Mouse (Mus musculus) MEL (cell line): ENCODE data around the gene Clip3. TPM values are rescaled to one million over a fixed set of nuclear protein-coding genes. Genes with fewer than 3 reads are reported as not detected.

ENCODE experiments used
- DNase-seq: peaks from one replicate; pipeline ENCODE4 v3.0.0; 2011; ENCODE audit warnings: low read depth, low spot score
- H3K27ac ChIP-seq: 2 replicates; pipeline ENCODE4 v1.5.1; 2012; ENCODE audit warnings: low read depth, mild to moderate bottlenecking, control low read depth, low read length, moderate library complexity; ENCODE audit not compliant: control insufficient read depth
- H3K27me3 ChIP-seq, 2 experiments: fragments of 150-350 bp in 1 of 2; sonication (generic) in 1 of 2; 2 replicates each; pipeline ENCODE4 v1.6.1; 2012; ENCODE audit warnings: low read length in 2 of 2, mild to moderate bottlenecking in 2 of 2, improper control_type of control experiment in 1 of 2, moderate library complexity in 1 of 2; ENCODE audit not compliant: insufficient read depth in 2 of 2, control insufficient read depth in 1 of 2
- H3K36me3 ChIP-seq, 2 experiments: 2 replicates each; pipeline ENCODE4 v1.6.1; 2012 to 2014; ENCODE audit warnings: low read length in 2 of 2, improper control_type of control experiment in 1 of 2, inconsistent platforms in 1 of 2, mild to moderate bottlenecking in 1 of 2; ENCODE audit not compliant: insufficient read depth in 2 of 2, control insufficient read depth in 1 of 2
- H3K4me1 ChIP-seq, 2 experiments: fragments of 150-350 bp in 1 of 2; sonication (generic) in 1 of 2; 2 replicates each; pipeline ENCODE4 v1.6.1; 2012; ENCODE audit warnings: low read length in 2 of 2, improper control_type of control experiment in 1 of 2, mild to moderate bottlenecking in 1 of 2; ENCODE audit not compliant: insufficient read depth in 2 of 2, control insufficient read depth in 1 of 2
- H3K4me3 ChIP-seq, 2 experiments: fragments of 150-350 bp in 1 of 2; sonication (generic) in 1 of 2; 2 replicates each; pipeline ENCODE4 v1.5.1; 2012; ENCODE audit warnings: low read depth in 2 of 2, low read length in 2 of 2, mild to moderate bottlenecking in 2 of 2, moderate library complexity in 2 of 2, control low read depth in 1 of 2, improper control_type of control experiment in 1 of 2; ENCODE audit not compliant: control insufficient read depth in 1 of 2, insufficient read depth in 1 of 2
- H3K79me2 ChIP-seq: 2 replicates; pipeline ENCODE4 v1.6.1; 2012; ENCODE audit warnings: mild to moderate bottlenecking, low read length, moderate library complexity; ENCODE audit not compliant: control insufficient read depth, poor library complexity, insufficient read depth
- H3K9ac ChIP-seq: 2 replicates; pipeline ENCODE4 v1.6.1; 2012; ENCODE audit warnings: low read depth, mild to moderate bottlenecking, control low read depth, low read length, moderate library complexity; ENCODE audit not compliant: control insufficient read depth, poor library complexity, severe bottlenecking
- H3K9me3 ChIP-seq: fragments of 150-350 bp; sonication (generic); replicated peaks from 2 replicates; pipeline ENCODE4 v1.6.1; 2012; ENCODE audit warnings: mild to moderate bottlenecking, low read length, improper control_type of control experiment, moderate library complexity; ENCODE audit not compliant: insufficient read depth
- BHLHE40 ChIP-seq: IDR thresholded peaks from 2 replicates; pipeline ENCODE4 v1.6.1; 2012; ENCODE audit warnings: low read depth, mild to moderate bottlenecking, inconsistent platforms, low read length, improper control_type of control experiment, borderline replicate concordance
- CHD1 ChIP-seq: IDR thresholded peaks from 2 replicates; pipeline ENCODE4 v1.6.1; 2012; ENCODE audit warnings: low read depth, mild to moderate bottlenecking, inconsistent platforms, low read length, improper control_type of control experiment
- CTCF ChIP-seq, 3 experiments: IDR thresholded peaks in 2 of 3; conservative IDR thresholded peaks in 1 of 3; 2 replicates each; pipeline ENCODE4 v1.5.1; 2011 to 2012; ENCODE audit warnings: low read length in 3 of 3, low read depth in 2 of 3, mild to moderate bottlenecking in 2 of 3, improper control_type of control experiment in 1 of 3, inconsistent platforms in 1 of 3, mixed read lengths in 1 of 3, moderate library complexity in 1 of 3; ENCODE audit not compliant: control insufficient read depth in 1 of 3, insufficient read depth in 1 of 3, poor library complexity in 1 of 3, severe bottlenecking in 1 of 3
- E2F4 ChIP-seq: IDR thresholded peaks from 2 replicates; pipeline ENCODE4 v1.6.1; 2011; ENCODE audit warnings: low read depth, low read length, improper control_type of control experiment, borderline replicate concordance
- EP300 ChIP-seq, 2 experiments: IDR thresholded peaks; 2 replicates each; pipeline ENCODE4 v1.6.1; 2011; ENCODE audit warnings: improper control_type of control experiment in 2 of 2, low read length in 2 of 2, low read depth in 1 of 2, mild to moderate bottlenecking in 1 of 2
- JUND ChIP-seq: IDR thresholded peaks from 2 replicates; pipeline ENCODE4 v1.6.1; 2011; ENCODE audit warnings: low read depth, mild to moderate bottlenecking, improper control_type of control experiment, low read length
- KAT2A ChIP-seq: conservative IDR thresholded peaks from 2 replicates; pipeline ENCODE4 v1.6.1; 2012; ENCODE audit warnings: low read depth, low read length, improper control_type of control experiment, inconsistent platforms
- MAFK ChIP-seq: IDR thresholded peaks from 2 replicates; pipeline ENCODE4 v1.6.1; 2011; ENCODE audit warnings: low read depth, mild to moderate bottlenecking, low read length, improper control_type of control experiment, borderline replicate concordance
- MAX ChIP-seq: IDR thresholded peaks from 2 replicates; pipeline ENCODE4 v1.6.1; 2011; ENCODE audit warnings: low read length, improper control_type of control experiment
- MAZ ChIP-seq: IDR thresholded peaks from 2 replicates; pipeline ENCODE4 v1.6.1; 2012; ENCODE audit warnings: low read depth, mild to moderate bottlenecking, inconsistent platforms, low read length, improper control_type of control experiment
- MXI1 ChIP-seq: IDR thresholded peaks from 2 replicates; pipeline ENCODE4 v1.6.1; 2011; ENCODE audit warnings: mild to moderate bottlenecking, low read depth, low read length, improper control_type of control experiment
- MYB ChIP-seq: IDR thresholded peaks from 2 replicates; pipeline ENCODE4 v1.6.1; 2011; ENCODE audit warnings: mild to moderate bottlenecking, low read depth, low read length, improper control_type of control experiment
- MYC ChIP-seq: IDR thresholded peaks from 2 replicates; pipeline ENCODE4 v1.6.1; 2011; ENCODE audit warnings: low read depth, mild to moderate bottlenecking, low read length, improper control_type of control experiment, moderate library complexity
- NRF1 ChIP-seq: IDR thresholded peaks from 2 replicates; pipeline ENCODE4 v1.6.1; 2014; ENCODE audit warnings: low read depth, mild to moderate bottlenecking, inconsistent platforms, low read length, improper control_type of control experiment, moderate library complexity; ENCODE audit not compliant: poor library complexity, insufficient read depth, severe bottlenecking
- RAD21 ChIP-seq: IDR thresholded peaks from 2 replicates; pipeline ENCODE4 v1.6.1; 2011; ENCODE audit warnings: mild to moderate bottlenecking, low read depth, low read length, improper control_type of control experiment
- RCOR1 ChIP-seq: IDR thresholded peaks from 2 replicates; pipeline ENCODE4 v1.6.1; 2012; ENCODE audit warnings: low read depth, mild to moderate bottlenecking, inconsistent platforms, low read length, improper control_type of control experiment
- SIN3A ChIP-seq: IDR thresholded peaks from 2 replicates; pipeline ENCODE4 v1.6.1; 2012; ENCODE audit warnings: low read length, improper control_type of control experiment, inconsistent platforms
- SMC3 ChIP-seq: IDR thresholded peaks from 2 replicates; pipeline ENCODE4 v1.6.1; 2011; ENCODE audit warnings: low read depth, low read length, improper control_type of control experiment
- TBP ChIP-seq: IDR thresholded peaks from 2 replicates; pipeline ENCODE4 v1.8.0; 2011; ENCODE audit warnings: low read depth, low read length, improper control_type of control experiment
- TCF12 ChIP-seq: IDR thresholded peaks from 2 replicates; pipeline ENCODE4 v1.6.1; 2014; ENCODE audit warnings: low read depth, mild to moderate bottlenecking, inconsistent platforms, low read length, improper control_type of control experiment, moderate library complexity
- UBTF ChIP-seq: IDR thresholded peaks from 2 replicates; pipeline ENCODE4 v1.6.1; 2012; ENCODE audit warnings: low read depth, mild to moderate bottlenecking, inconsistent platforms, low read length, improper control_type of control experiment, moderate library complexity, borderline replicate concordance; ENCODE audit not compliant: insufficient read depth
- ZC3H11A ChIP-seq: IDR thresholded peaks from 2 replicates; pipeline ENCODE4 v1.6.1; 2012; ENCODE audit warnings: low read depth, mild to moderate bottlenecking, inconsistent platforms, low read length, improper control_type of control experiment
- ZMIZ1 ChIP-seq: IDR thresholded peaks from 2 replicates; pipeline ENCODE4 v1.6.1; 2012; ENCODE audit warnings: low read depth, mild to moderate bottlenecking, inconsistent platforms, low read length, improper control_type of control experiment, moderate library complexity
- ZNF384 ChIP-seq: IDR thresholded peaks from 2 replicates; pipeline ENCODE4 v1.6.1; 2012; ENCODE audit warnings: low read depth, mild to moderate bottlenecking, inconsistent platforms, low read length, improper control_type of control experiment
- polyA plus RNA-seq, 2 experiments: library from polyadenylated mRNA; stranded (reverse) in 1 of 2; unstranded in 1 of 2; fragments of >175 nt in 1 of 2; fragments of >200 nt in 1 of 2; gene quantifications; 2 replicates each; pipeline versions ENCODE4 v1.2.1 to v1.2.4; 2012; ENCODE audit warnings: low replicate concordance in 2 of 2, low read depth in 1 of 2; ENCODE audit not compliant: insufficient read length in 2 of 2, insufficient read depth in 1 of 2, missing spikeins in 1 of 2
- total RNA-seq: library from RNA; depleted of rRNA; stranded (reverse); fragments of 300-350 nt; gene quantifications from 2 replicates; pipeline ENCODE4 v1.2.3, GENCODE M21; 2012

The Clip3 gene
- total and polyA plus RNA-seq, 3 experiments: 0.19 TPM; not detected in 2

DNA sequence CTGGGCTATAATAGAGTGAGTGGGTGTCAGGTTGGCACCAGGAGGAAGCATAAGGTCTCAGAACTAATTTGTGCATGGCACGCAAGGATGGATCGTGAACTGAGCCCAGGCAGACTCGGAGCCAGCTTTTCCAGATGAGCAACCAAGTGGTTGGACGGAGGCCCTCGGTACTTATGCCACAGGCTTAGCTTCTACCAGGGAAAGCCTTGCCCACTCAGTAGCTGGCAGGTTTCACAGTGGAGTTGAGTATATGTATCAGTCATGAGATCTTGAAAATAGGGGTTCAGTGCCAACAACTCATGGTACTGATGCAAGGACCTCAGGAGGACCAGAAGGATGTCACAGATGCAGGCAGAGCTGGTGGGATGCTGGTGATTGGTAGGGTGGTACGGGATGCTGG, 44.2 kb downstream of the Clip3 start:
- Histone ChIP-seq H3K4me3 (no peak overlapping the region), H3K27me3 (no peaks in the 10 kb centered on the region), H3K79me2 (no peaks in the 10 kb centered on the region), H3K36me3 (peaks cover 0 to 11% of the 10 kb centered on the region in 2 experiments; a peak in 2 of 4 replicates), H3K9ac (no peak overlapping the region), H3K9me3 (no peaks in the 10 kb centered on the region), H3K4me1 (peaks cover 4 to 19% of the 10 kb centered on the region in 2 experiments; a peak in 3 of 4 replicates), H3K27ac (no peak overlapping the region)
- DNase-seq: no peak
- TF ChIP-seq ZC3H11A: no peak
- TF ChIP-seq MAX: no peak
- TF ChIP-seq MAFK: no peak
- TF ChIP-seq MAZ: no peak
- no peak for TF ChIP-seq UBTF
- no peak for TF ChIP-seq KAT2A
- TF ChIP-seq RCOR1: no peak
- no peak for TF ChIP-seq ZMIZ1
- no peak for TF ChIP-seq TBP
- no peak for TF ChIP-seq TCF12
- TF ChIP-seq MXI1: no peak
- TF ChIP-seq EP300 (IDR thresholded peaks at IDR 0.05; ENCODE audit: low read depth in 1 of 2, low read length in 2 of 2): no peak
- TF ChIP-seq MYB: no peak
- TF ChIP-seq CHD1: no peak
- no peak for TF ChIP-seq MYC
- TF ChIP-seq E2F4: no peak
- TF ChIP-seq SMC3: no peak
- no peak for TF ChIP-seq CTCF (IDR thresholded peaks at IDR 0.05 in 2 of 3, conservative IDR thresholded peaks at IDR 0.05 in 1 of 3; ENCODE audit: control insufficient read depth in 1 of 3, insufficient read depth in 1 of 3, low read depth in 2 of 3, low read length in 3 of 3, poor library complexity in 1 of 3, severe bottlenecking in 1 of 3)
- TF ChIP-seq JUND: no peak

GRCm38 (mm10) chr7:30336384-30336783, 44.9 kb downstream of the Clip3 start:
- TF ChIP-seq SIN3A: peak; percentile 36; the same call in 1 of the 2 replicates
- TF ChIP-seq ZNF384: no peak
- TF ChIP-seq SMC3: peak; percentile 84
- TF ChIP-seq RAD21: peak; percentile 79
- peak; percentile 87 to 94 (median 91) for TF ChIP-seq CTCF (IDR thresholded peaks at IDR 0.05 in 2 of 3, conservative IDR thresholded peaks at IDR 0.05 in 1 of 3; ENCODE audit: control insufficient read depth in 1 of 3, insufficient read depth in 1 of 3, low read depth in 2 of 3, low read length in 3 of 3, poor library complexity in 1 of 3, severe bottlenecking in 1 of 3)
- no peak for TF ChIP-seq MAX
- TF ChIP-seq MAZ: 0 out of 2 replicates have a peak, but pooled peaks have one; percentile 54
- 0 out of 2 replicates have a peak, but pooled peaks have one; percentile 26 for TF ChIP-seq MYC
- 0 out of 2 replicates have a peak, but pooled peaks have one; percentile 36 for TF ChIP-seq BHLHE40
- peak; percentile 55 for TF ChIP-seq ZC3H11A
- peak; percentile 38; the same call in 1 of the 2 replicates for TF ChIP-seq NRF1
- DNase-seq: peak; percentile 91
- Histone ChIP-seq H3K4me3 (no peak overlapping the region), H3K27me3 (no peaks in the 10 kb centered on the region), H3K9ac (no peak overlapping the region), H3K36me3 (peaks cover 0 to 11% of the 10 kb centered on the region in 2 experiments; a peak in 2 of 4 replicates), H3K4me1 (peaks cover 4 to 19% of the 10 kb centered on the region in 2 experiments; a peak in 3 of 4 replicates), H3K27ac (no peak overlapping the region), H3K79me2 (no peaks in the 10 kb centered on the region), H3K9me3 (no peaks in the 10 kb centered on the region)
